Mouse (Mus musculus) stomach, postnatal 0 days (tissue): Measurements from ENCODE around the gene Abcc4. TPM values are rescaled to one million over a fixed set of nuclear protein-coding genes. Genes with fewer than 3 reads are reported as not detected.

ENCODE experiments used
- ATAC-seq: fragments of 200-750 bp; cut with Nextera tagmentation; 2 replicates; pipeline ENCODE4 v1.8.0; 2017; ENCODE audit not compliant: low FRiP score, low TSS enrichment
- DNase-seq: peaks from one replicate; pipeline ENCODE4 v3.0.0-alpha.2; 2016; ENCODE audit warnings: low spot score
- H3K27ac ChIP-seq: fragments of 300-500 bp; sonication (generic); replicated peaks from 2 replicates; pipeline ENCODE4 v1.5.1; 2014; ENCODE audit warnings: mild to moderate bottlenecking, control low read depth
- H3K27me3 ChIP-seq: fragments of 300-500 bp; sonication (generic); 2 replicates; pipeline ENCODE4 v1.6.1; 2014; ENCODE audit warnings: low read length; ENCODE audit not compliant: control insufficient read depth, insufficient read depth
- H3K36me3 ChIP-seq: fragments of 300-500 bp; sonication (generic); 2 replicates; pipeline ENCODE4 v1.6.1; 2014; ENCODE audit warnings: low read length, mixed read lengths; ENCODE audit not compliant: control insufficient read depth, insufficient read depth
- H3K4me1 ChIP-seq: fragments of 300-500 bp; sonication (generic); replicated peaks from 2 replicates; pipeline ENCODE4 v1.6.1; 2014; ENCODE audit warnings: antibody characterized with exemption; ENCODE audit not compliant: control insufficient read depth, insufficient read depth
- H3K4me2 ChIP-seq: fragments of 300-500 bp; sonication (generic); replicated peaks from 2 replicates; pipeline ENCODE4 v1.6.1; 2014; ENCODE audit warnings: low read depth, mild to moderate bottlenecking, control low read depth, moderate library complexity
- H3K4me3 ChIP-seq: fragments of 300-500 bp; sonication (generic); 2 replicates; pipeline ENCODE4 v1.5.1; 2014; ENCODE audit warnings: low read depth, low read length, control low read depth
- H3K9ac ChIP-seq: fragments of 300-500 bp; sonication (generic); 2 replicates; pipeline ENCODE4 v1.6.1; 2014; ENCODE audit warnings: mild to moderate bottlenecking, low read length, control low read depth, mixed read lengths
- H3K9me3 ChIP-seq: fragments of 300-500 bp; sonication (generic); 2 replicates; pipeline ENCODE4 v1.6.1; 2016; ENCODE audit warnings: low read length; ENCODE audit not compliant: control insufficient read depth
- CTCF ChIP-seq: IDR thresholded peaks from 2 replicates; pipeline ENCODE4 v1.5.1; 2016; ENCODE audit warnings: antibody characterized with exemption, low read depth, mild to moderate bottlenecking, moderate library complexity
- EP300 ChIP-seq: optimal IDR thresholded peaks from 2 replicates; pipeline ENCODE3; 2016; ENCODE audit warnings: antibody characterized with exemption
- WGBS: fragments of 180-500 bp; shearing (Covaris S2); extraction: QIAGEN DNeasy Blood & Tissue Kit; methylation state at CpG from one replicate; pipeline ENCODE4 v1.1.7; 2014; 5-methylcytosine and 5-hydroxymethylcytosine counted together
- polyA plus RNA-seq: library from polyadenylated mRNA; unstranded; fragments of >200 nt; fragmentation: Nextera tagmentation; extraction: Ambion mirVana; gene quantifications from 2 replicates; pipeline ENCODE4 v1.2.1, GENCODE M21; 2015

Gene Abcc4
- polyA plus RNA-seq, 1 experiment from 2014 or later: 1.9 TPM

GRCm38 (mm10) chr14:118563570-118563969 is 142.4 kb downstream of the Abcc4 start:
- Histone ChIP-seq H3K27me3 (no peaks in the 10 kb centered on the region), H3K36me3 (no peaks in the 10 kb centered on the region), H3K4me3 (no peak overlapping the region), H3K4me1 (peaks cover 3% of the 10 kb centered on the region; the same call in 1 of the 2 replicates), H3K27ac (no peak overlapping the region), H3K9ac (no peak overlapping the region), H3K9me3 (no peaks in the 10 kb centered on the region), H3K4me2 (no peak overlapping the region)
- ATAC-seq (no peak), DNase-seq (peak; percentile 36)
- TF ChIP-seq CTCF (no peak), EP300 (no peak)
- 46% methylated on average over 8 of the region's 8 CpGs for WGBS

DNA sequence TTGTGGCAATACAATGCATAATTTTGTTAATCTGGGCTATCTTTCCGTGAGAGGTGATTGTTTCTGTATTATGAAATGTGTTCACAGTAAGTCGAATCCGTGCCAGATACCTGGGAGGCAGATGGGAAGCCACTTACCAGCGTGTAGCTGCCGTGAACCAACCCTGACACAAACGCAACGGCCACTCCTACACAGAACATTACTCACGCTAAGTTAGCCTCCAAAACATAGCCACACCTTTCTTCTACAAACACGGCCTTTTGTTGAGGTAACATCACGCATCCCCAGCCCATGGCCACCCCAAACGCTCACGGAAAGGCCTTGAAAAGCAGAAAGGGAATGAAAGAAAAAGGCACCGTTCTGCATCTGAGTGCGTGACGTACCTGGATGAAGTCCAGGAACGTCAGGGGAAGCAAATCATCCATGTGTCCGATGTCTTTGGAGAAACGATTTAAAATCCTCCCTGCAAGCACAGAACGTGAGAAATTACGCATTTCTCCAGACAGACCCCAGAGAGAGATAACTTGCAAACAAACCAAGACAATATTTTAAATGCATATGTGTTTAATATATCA is 153.0 kb downstream of the Abcc4 start:
- no peaks in the 10 kb centered on the region for H3K36me3 ChIP-seq
- H3K4me3 ChIP-seq: no peak overlapping the region
- no peak overlapping the region for H3K27ac ChIP-seq
- ATAC-seq: peak; percentile 64
- H3K9me3 ChIP-seq: no peaks in the 10 kb centered on the region
- peak; percentile 33 for DNase-seq
- H3K27me3 ChIP-seq: no peaks in the 10 kb centered on the region
- no peaks in the 10 kb centered on the region for H3K4me1 ChIP-seq
- H3K9ac ChIP-seq: no peak overlapping the region
- no peak for TF ChIP-seq EP300
- WGBS: 56% methylated on average over 20 of the region's 20 CpGs
- H3K4me2 ChIP-seq: no peak overlapping the region

DNA sequence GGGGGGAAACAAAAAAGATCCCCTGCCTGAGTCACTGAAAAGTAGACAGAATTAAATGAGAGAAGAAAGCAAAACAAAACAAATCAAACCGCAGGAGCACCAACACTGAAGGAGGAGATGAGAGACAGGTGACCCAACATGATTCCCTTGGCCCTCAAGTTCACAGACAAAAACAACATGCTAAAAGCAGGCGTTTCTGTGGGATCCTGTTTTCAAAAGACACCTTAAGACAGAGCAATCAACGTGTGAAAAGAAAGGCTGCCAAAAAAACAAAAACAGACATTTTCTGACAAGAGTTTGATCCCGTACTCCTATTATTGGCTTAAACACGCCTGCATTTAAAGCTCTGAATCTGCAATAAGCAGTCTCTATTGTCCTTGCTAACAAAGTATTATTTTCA is 153.6 kb downstream of the Abcc4 start:
- no peak overlapping the region for H3K9ac ChIP-seq
- H3K27me3 ChIP-seq: no peaks in the 10 kb centered on the region
- no peak overlapping the region for H3K4me3 ChIP-seq
- H3K4me1 ChIP-seq: no peaks in the 10 kb centered on the region
- no peaks in the 10 kb centered on the region for H3K36me3 ChIP-seq
- DNase-seq: no peak
- H3K27ac ChIP-seq: no peak overlapping the region; the same call in 1 of the 2 replicates
- no peaks in the 10 kb centered on the region for H3K9me3 ChIP-seq
- WGBS: 60% methylated on average over 5 of the region's 5 CpGs
- H3K4me2 ChIP-seq: no peak overlapping the region
- no peak for TF ChIP-seq CTCF
- TF ChIP-seq EP300: no peak
- ATAC-seq: no peak

DNA sequence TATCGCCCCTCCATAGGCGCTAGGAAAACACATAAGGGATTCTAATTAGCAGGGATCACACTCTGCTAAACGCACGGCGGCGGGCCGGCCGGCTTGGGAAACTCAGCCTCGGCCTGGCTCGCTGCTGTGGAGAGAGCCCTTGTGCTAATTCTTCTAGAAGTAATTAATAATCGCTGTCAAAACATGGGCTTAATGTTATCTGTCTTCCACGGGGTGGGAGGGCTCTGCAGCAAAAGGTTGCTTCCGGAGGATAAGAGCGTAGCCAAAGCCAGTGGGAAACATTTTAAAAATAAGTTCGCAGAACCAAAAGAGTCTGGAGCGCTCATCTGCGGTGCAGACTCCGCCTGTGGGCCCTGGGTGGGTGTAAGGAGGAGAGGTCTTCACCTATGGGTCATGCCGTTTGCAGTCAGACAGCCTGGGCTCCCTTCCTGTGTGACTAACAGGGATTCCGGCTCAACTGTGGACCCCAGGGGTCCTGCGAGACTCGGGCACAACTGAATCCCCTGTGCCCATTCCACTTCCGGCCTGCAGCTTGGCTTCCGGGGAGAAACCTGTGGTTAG is 154.2 kb downstream of the Abcc4 start:
- H3K4me1 ChIP-seq: no peaks in the 10 kb centered on the region
- ATAC-seq (peak; percentile 75), DNase-seq (peak; percentile 36)
- H3K27ac ChIP-seq: no peak overlapping the region; the same call in 1 of the 2 replicates
- TF ChIP-seq EP300: no peak
- TF ChIP-seq CTCF: no peak
- H3K9me3 ChIP-seq: no peaks in the 10 kb centered on the region
- no peaks in the 10 kb centered on the region for H3K36me3 ChIP-seq
- peak overlapping the region; percentile 1 for H3K4me3 ChIP-seq
- H3K27me3 ChIP-seq: no peaks in the 10 kb centered on the region
- peak overlapping the region; percentile 29 for H3K4me2 ChIP-seq
- H3K9ac ChIP-seq: 0 out of 2 replicates have a peak overlapping the region, but pooled peaks have one; percentile 0
- 15% methylated on average over 24 of the region's 24 CpGs for WGBS

- DNase-seq (peak; percentile 27), ATAC-seq (0 out of 2 replicates have a peak, but pooled peaks have one; percentile 12)
- TF ChIP-seq EP300 (no peak), CTCF (no peak)
- Histone ChIP-seq H3K27ac (no peak overlapping the region), H3K4me1 (no peaks in the 10 kb centered on the region), H3K9ac (0 out of 2 replicates have a peak overlapping the region, but pooled peaks have one; percentile 0), H3K36me3 (no peaks in the 10 kb centered on the region), H3K9me3 (no peaks in the 10 kb centered on the region), H3K4me3 (peak overlapping the region; percentile 1), H3K27me3 (no peaks in the 10 kb centered on the region), H3K4me2 (peak overlapping the region; percentile 29)
- 12% methylated on average over 18 of the region's 18 CpGs for WGBS
These were observed 154.8 kb downstream of the Abcc4 start for GRCm38 (mm10) chr14:118551061-118551724.

- no peaks in the 10 kb centered on the region for H3K36me3 ChIP-seq
- H3K27ac ChIP-seq: no peak overlapping the region
- no peaks in the 10 kb centered on the region for H3K27me3 ChIP-seq
- DNase-seq: no peak
- no peak for TF ChIP-seq CTCF
- TF ChIP-seq EP300: no peak
- no peak for ATAC-seq
- H3K4me1 ChIP-seq: no peaks in the 10 kb centered on the region
- H3K9ac ChIP-seq: no peak overlapping the region
- H3K4me2 ChIP-seq: no peak overlapping the region
- 75% methylated on average over 6 of the region's 6 CpGs for WGBS
- H3K9me3 ChIP-seq: no peaks in the 10 kb centered on the region
- no peak overlapping the region for H3K4me3 ChIP-seq
These were observed 161.5 kb downstream of the Abcc4 start for GRCm38 (mm10) chr14:118544493-118544892.
